Mouse (Mus musculus) urinary bladder, postnatal 4 days (tissue): ENCODE data around the gene Acer3.
A peak's percentile ranks its signal among the peaks of the same experiment; 100 is the strongest.

ENCODE experiments used
- DNase-seq, 2 experiments: peaks; one replicate each; pipeline ENCODE4 v3.0.0; 2021 to 2022; ENCODE audit warnings: low spot score in 2 of 2

Gene Acer3

DNA sequence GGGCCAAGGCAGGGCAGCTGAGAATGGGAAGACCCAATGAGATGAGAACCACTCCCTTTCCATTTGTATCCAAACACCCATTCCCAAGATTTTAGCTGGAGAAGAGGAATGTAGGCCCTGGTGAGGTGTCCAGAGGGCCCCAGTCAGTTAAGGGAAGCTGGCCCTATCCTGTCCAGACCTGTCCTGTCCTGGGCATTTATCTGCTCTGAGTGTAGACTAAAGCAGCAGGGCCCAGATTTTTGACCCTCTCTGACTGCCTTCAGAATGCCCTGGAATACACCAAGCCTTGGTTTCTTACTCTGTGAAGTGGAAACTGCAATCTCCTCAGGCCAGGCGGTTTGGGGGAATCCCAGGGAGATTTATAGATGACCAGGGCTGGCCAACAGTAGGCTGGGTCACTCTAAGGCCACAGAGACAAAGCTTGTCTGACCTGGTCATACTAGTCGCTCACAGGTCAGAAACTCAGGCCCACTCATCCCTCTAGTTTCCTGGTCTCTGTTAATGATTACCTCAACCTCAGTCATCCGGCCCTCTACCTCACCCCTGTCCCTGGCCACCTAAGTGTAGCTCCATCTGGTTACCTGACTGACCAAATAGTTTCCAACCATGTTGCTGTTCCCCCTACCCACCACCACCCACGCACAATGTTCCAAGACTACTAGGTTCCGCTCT is 142.3 kb downstream of the Acer3 start:
- DNase-seq = no peak

DNA sequence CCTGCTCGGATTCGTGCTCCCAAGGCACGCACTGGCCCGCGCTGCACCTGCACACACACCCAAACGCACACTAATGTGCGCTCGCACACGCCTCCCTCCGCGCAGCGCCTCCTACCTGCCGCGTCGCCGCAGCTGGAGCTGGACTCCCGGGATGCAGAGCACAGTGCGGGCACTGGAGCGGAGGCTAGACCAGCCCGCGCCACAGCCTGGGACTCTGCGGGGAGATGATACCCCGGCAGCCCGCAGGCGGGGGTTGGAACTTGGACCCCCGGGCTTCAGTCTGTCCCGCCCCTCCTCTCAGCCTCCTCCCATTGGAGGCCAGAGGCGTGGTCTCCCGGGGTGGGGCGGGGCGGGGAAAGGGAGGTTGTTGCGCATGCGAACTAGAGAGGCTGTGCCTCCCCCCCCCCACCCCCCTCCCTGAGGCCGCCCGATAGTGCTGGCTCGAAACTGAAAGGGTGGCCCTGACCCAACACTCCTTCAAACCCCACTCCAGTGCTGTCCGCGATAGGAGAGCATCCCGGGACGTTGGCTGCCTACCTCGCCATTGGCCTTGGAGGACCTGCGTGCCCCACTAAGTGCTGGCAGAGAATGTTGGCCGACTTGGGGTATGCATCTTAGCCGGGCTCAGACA is 143.0 kb downstream of the Acer3 start, which contains the start of gene Capn5:
Capn5 (minus strand) TSS at position 346 of the 631 bp plus-strand sequence.
- DNase-seq = peak in 1 of 2 experiments; percentile 43

DNA sequence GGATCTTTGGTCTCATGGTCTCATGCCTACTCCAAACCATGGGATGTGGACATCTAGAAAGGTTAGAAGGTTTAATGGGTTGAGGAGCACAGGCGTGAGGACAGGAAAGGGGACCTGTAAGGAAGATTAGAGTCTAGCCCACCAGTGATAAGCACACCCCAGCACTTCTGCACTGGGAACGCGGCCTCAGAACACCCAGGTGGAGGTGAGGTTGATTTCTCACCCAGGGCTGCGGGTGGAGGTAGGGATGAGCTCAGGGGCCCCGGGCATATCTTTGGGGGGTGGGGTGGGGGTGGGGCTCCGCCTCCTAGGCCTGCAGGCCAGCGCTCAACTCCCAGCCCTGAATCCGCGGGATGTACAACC is 143.5 kb downstream of the Acer3 start:
- no peak for DNase-seq

DNA sequence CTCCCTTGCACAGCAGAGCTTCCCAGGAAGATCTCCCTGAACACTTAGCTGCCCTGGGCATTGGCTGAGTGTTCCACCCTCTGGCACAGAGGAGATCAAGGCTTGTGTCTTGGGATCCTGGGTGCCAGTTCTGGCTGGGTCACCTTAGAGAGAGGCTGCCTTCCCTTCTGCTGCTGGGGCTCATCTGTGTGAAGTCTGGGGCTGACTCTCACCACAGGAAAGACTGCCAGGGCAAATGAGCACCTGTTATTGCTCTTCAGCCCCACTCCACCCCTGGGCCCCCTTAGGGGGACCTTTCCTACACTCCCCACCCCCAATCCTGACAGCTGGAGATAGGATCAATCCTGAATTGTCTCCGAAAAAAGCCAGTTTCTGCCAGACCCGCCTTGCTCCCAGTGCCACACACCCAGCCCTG is 143.9 kb downstream of the Acer3 start:
- no peak for DNase-seq

DNA sequence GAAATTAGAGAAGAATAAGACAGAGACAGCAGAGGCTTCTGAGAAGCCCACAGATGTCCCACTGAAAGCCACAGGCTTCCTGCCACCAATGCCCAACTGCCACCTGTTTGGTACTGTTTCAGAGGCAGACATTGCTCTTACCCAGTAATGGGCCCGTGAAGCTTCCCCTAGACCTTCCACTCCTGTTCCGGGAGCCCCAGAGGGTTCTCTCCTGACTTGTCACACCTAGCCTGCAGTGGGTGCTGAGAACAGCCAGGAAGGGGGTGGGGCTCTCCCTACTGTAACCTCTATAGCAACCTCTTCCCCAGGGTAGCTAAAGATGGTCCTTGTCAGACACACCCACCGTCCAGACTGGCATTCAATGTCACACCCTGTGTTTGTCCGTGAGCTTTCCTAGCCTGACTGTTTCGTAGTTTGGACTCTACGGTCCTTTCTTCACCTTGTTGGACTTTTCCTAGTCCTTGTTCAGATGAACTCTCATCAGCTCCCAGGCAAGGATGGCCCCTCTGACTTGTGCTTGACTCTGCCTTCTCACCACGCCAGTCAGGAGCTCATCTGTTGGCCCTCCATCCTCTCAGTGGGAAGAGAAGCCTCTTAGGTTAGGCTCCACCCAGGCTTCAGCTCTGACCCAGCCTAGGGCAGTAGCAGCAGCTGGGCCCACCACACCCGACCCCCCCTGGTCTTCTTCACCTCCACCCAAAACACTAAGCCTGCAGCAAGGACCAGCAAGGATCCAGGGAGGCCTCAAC is 144.5 kb downstream of the Acer3 start:
- no peak for DNase-seq

DNA sequence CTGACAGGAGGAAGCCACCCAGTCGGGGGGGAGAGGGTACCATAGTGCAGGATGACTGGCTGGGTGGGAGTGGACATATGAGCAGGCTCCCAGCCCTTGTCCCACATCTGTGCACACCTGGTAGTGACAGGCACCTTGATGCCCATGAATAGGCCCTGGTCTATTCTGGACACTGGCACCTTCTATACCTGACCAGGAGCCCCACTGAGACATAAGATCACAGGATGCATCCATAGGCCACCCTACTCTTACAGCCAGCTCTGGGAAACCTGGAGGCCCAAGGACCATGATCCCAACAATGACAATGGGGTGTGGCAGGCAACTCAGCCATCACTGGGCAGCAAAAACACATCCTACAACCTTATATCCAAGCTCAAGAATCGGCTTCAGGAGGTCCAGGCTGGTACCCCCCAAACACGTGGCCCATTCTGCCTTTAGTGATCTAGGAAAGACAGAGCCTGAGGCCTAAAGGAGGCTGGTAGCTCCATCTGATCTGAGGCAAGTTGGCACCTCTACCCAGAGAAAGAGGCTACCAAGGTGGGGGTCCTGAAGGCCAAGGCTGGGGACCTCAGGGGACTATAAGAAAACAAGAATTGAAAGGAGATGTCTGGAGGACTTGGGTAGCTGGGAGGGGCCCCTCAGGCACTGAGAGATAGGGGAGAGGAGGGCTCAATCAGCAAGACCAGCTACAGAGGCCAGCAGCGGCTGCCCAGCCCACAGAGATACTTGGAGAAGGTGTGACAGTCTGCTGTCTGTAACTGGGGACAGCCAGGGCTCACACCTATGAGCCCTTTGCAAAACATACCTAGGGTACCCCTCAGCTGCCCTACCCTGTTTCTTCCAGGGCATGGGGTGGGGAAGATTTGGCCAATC is 145.9 kb downstream of the Acer3 start:
- DNase-seq = no peak

DNA sequence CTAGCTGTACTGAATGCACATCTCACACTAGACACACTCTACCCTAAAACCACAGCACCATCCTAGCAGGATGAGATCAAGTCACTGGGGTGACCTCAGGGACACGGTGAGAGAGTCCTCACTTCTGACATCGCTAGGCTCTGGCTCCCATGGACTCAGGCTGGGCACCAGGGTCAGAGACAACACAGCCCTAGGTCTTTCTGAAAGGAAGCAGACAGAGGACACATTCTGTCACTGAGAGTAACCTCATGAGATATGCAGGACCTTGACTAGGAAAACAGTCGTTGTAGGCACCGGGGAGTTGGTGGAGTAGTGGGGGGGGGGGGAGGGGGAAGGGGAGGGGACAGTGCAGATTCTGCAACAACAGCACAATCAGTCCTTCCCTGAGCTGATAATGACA is 147.6 kb downstream of the Acer3 start:
- no peak for DNase-seq

DNA sequence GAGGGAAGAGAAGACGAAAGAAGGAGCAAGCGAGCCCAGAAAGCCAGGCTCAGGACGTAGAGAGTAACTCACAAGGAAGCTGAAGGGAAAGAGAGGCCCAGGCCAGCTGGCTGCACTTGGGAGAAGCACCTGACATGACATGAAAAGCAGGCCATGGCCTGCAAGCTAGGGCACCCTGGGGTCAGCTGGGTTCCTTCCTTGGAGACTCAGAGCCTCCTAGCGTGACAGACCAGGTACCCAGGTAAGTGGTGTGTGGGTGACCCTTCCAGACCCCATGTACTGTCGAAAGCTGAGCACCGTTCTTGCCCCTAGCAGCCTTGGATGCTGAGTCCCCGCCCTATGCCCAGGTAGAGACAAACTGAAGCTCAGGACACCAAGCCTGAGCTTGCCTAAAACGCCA is 148.3 kb downstream of the Acer3 start:
- no peak for DNase-seq

DNA sequence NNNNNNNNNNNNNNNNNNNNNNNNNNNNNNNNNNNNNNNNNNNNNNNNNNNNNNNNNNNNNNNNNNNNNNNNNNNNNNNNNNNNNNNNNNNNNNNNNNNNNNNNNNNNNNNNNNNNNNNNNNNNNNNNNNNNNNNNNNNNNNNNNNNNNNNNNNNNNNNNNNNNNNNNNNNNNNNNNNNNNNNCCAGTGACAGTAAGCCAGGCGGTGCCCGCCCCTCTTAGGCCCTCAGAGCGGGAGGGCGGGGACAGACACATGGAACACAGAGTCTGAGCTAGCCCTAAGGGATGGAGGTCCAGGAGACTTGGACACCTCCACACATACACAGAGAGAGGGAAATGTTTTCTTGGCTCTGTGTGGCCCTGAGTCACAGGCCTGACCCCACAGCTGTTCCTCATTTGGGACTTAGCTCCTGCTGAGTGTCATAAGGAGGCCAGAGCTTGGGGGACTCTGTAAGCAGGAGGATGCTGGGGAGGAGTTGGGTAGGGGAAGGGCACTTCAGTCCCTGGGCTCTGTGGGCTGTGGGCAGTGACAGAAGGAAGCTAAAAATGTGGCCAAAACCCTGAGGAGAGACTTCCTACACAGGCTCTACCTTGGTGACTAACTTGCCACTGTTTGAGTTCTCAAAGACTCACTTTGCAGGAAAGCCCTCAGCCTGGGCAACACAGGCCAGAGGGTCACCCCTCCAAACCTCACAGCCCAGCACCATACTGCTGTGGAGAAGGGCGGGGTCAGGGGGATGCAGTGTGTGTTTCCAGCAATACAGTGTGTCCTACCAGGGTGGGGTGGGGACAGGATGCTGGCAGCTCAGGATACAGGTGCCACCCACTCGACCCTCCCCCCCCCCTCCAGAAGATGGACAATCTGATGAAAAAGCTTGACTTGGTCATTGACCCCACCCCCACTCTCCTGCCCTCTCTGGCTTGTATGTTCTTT is 149.6 kb downstream of the Acer3 start:
- peak in 1 of 2 experiments; percentile 43 for DNase-seq

DNA sequence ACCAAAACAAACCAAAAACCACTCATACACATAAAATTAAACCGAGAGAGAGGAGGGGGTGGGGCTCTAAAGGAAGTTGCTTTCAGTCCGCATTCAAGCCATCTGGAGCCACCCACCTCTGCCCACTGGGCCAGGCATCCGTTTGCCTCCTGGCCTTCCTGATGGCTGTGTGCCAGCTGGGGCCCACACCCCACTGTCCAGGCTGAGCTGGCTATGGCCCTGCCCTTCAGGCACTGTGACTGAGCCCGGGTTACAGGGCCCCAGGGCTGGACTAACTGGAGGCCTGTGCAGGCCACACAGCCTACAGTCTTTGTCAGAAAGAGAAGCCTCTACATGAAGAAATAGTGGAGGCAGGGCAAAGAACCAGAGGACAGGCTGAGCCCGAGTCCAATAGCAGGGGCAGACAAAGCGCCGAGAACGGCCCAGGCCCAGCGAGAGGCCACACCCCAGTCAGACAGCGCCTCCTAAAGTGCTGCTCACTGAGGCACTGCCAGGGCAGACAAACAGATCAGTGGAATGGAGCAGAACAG is 155.9 kb downstream of the Acer3 start:
- DNase-seq = peak in 1 of 2 experiments; percentile 49

DNA sequence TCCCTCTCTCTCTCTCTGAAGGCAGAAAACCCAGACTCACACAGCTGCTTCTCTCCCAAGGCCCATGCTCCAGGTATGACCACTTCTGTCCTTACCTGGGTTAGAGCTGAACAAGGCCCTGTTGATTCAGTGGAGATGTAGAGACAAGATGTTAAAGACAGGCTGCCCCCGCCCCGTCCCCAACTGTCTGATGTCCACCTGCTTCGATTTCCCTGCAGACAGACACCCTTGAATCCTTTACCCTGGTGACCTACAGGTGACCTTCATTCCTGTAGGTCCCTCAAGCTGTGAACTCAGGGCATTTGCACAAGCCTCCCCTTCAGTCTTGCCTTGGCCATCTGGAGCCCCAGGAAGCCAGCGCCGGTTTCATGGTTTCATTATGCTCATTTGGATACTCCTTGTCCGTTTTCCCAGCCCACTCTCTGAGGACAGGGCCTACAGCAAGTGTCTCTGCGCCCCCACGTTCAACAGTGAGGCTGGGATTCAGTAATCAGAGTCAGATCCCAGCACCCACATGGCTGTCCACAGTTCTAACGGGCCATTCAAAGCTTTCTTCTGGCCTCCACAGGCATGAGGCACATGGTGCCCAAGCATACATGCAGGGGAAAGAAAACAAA is 156.5 kb downstream of the Acer3 start:
- no peak for DNase-seq

DNA sequence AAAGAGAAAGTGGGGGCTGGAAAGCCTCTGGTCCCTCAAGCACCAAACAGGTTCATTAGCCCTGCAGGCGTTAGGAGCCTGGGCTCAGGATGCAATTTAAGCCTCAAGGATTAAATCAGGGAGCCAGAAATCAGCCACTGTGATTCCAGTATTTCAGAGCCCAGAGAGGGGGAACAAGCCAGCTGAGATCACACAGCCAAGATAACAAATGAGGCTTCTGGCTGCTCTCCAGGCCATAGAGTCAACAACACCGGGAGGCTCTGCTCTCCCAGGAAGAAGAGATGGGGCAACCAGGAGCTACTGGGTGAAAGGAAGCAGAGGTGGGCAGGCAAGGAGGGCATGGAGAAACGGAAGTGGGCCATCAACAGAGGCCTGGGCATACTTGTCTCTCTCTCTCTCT is 157.3 kb downstream of the Acer3 start:
- no peak for DNase-seq

DNA sequence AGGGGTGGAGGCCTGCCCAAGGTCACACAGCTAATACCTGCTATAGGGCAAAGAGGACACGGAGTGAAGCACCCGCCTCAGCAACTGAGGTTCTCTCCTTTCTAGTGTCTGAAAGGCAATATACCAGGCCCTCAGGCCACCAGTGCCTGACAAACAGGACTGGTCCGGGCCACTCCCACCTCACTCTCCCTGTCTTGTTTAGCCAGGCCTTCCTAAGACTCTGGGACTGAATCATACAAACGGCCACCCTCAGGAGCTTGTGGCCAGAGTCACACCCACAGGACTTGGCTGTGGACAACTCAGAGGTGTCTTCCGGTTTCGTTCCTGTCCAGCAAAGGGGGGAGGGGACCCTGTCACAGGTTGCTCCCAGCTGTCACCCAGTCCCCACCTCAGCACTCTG is 158.8 kb downstream of the Acer3 start:
- DNase-seq = no peak

DNA sequence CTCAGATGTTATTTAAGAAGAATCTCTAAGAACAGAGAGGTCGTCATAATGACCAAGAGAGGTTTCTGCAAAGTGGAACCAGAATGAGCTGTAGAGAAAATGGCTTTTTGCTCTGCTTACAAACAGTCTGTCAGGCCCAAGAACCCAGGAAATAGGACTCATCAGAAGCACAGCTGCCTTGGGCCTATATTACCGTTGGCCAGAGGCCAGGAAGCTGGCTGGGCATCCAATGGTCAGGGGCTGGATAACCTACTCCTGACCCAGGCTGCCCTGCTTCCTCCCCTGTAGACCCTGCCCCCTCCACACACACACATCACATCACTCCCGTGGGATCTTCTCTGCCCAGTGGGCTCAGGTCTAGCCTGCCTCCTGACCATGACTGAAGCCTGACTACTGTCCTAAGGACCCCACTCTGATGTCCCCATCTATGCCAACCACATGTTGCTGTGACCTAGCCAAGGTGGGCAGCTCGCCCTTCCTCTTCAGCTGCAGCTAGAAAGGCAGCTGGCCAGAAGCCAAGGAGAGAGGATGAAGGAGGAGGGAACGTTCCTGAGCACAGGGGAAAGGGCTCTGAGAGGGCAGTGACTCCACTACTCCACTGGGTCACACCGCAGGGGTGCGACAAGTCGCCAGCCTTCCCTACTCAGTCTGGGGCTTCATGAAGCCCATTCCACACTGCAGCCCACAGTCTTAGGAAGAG is 160.8 kb downstream of the Acer3 start:
- DNase-seq = no peak

DNA sequence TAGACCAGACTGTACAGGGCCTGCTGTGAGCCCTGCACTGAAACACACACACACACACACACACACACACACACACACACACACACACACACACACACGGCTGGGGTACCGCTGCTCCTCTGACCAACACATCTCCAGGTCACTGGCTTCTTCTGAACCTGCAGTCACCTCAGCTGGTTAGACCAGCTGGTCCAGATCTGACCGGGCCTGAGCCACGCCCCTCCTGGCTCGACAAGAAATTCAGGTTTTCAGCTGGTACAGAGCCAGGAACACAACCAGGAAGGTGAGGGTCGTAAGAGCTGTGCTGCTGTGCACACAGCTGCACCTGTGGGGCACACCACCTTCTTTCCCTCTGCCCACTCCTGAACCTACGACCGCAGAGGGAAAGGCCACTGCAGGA is 162.5 kb downstream of the Acer3 start:
- DNase-seq = peak; percentile 58 to 73

DNA sequence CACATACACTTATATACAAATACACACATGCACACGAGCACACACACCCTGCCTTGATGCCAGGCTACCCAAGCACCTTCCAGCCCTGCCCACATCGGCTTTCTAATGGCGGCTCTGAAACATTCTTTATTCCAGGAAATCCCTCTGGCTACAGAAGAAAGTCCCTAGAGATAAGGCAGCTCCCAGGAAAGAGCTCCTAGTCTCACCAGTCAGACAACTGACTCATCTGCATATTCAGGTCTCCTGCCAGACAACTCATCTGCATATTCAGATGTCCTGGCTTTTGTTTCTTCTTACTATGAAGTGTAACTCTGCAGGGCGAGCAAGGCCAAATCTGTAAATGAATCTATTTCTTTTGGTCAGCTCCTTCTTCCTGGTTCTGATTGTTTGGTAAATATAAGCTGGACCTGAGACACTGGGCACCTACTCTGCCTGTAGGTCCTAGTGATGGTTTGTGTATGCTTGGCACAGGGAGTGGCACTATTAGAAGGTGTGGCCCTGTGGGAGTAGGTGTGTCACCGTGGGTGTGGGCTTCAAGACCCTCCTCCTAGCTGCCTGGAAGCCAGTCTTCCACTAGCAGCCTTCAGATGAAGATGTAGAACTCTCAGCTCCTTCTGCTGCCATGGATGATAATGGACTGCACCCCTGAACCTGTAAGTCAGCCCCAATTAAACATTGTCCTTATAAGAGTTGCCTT is 163.2 kb downstream of the Acer3 start:
- no peak for DNase-seq
